Mouse (Mus musculus): Measurements from ENCODE around the gene Itsn1. TPM values are rescaled to one million over a fixed set of nuclear protein-coding genes. Genes with fewer than 3 reads are reported as not detected.
A peak's percentile ranks its signal among the peaks of the same experiment; 100 is the strongest.

Gene Itsn1
- 36.5 and 40.1 TPM in 2 replicates for polyA plus RNA-seq (2014; fragmentation: Nextera tagmentation; extraction: Ambion mirVana)

DNA sequence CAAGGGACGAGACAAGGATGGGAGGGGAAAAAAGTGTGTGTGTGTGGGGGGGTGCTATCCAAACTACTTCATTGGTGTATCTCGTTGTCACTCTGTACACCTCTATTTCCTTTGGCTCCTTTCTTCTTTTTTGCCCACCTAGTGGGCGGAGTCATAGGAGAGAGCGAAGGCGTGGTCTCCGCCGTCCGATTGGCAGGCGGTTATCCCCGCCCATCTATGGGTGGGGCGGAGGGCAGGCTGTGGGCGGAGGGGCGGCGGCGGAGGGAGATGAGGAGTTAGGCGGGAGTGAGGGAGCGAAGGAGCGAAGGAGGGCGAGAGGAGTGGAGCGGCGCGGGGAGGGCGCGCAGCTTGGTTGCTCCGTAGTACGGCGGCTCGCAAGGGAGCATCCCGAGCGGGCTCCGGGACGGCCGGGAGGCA is at the start of gene Itsn1:
Gene Itsn1, plus strand, starts transcription at position 216 of the 417 bp plus-strand sequence.
- no peaks in the 10 kb centered on the region for H3K9me3 ChIP-seq (replicated peaks; ENCODE audit: control insufficient read depth, low read length)
- peak within 1 kb of the TSS; percentile 56 for H3K4me2 ChIP-seq (ENCODE audit: low read depth, low read length)
- no peaks in the 10 kb centered on the region for H3K36me3 ChIP-seq (replicated peaks; ENCODE audit: control insufficient read depth, insufficient read depth, low read depth, low read length)
- DNase-seq (ENCODE audit: low spot score) (peak; percentile 98), ATAC-seq (replicated peaks; ENCODE audit: insufficient number of reproducible peaks, low FRiP score, low TSS enrichment, low read depth) (peak; percentile 92)
- H3K4me3 ChIP-seq (ENCODE audit: low read depth, low read length) = peak within 1 kb of the TSS; percentile 93
- WGBS = under 1% methylated on average over 30 of the region's 33 CpGs
- H3K9ac ChIP-seq (replicated peaks; ENCODE audit: low read length) = peak within 1 kb of the TSS; percentile 95
- H3K27me3 ChIP-seq (ENCODE audit: control insufficient read depth, insufficient read depth, low read length) = no peaks in the 10 kb centered on the region
- no peaks in the 10 kb centered on the region for H3K4me1 ChIP-seq (ENCODE audit: control insufficient read depth, insufficient read depth, low read length)
- H3K27ac ChIP-seq (replicated peaks; ENCODE audit: low read depth, low read length) = peak within 1 kb of the TSS; percentile 93

GRCm38 (mm10) chr16:91680656-91681055 is 48.4 kb upstream of the Itsn1 start:
- DNase-seq (ENCODE audit: low spot score) = no peak
- H3K9me3 ChIP-seq (replicated peaks; ENCODE audit: control insufficient read depth, low read length) = no peaks in the 10 kb centered on the region
- ATAC-seq (replicated peaks; ENCODE audit: insufficient number of reproducible peaks, low FRiP score, low TSS enrichment, low read depth) = no peak
- H3K4me1 ChIP-seq (ENCODE audit: control insufficient read depth, insufficient read depth, low read length) = no peaks in the 10 kb centered on the region
- H3K27ac ChIP-seq (replicated peaks; ENCODE audit: low read depth, low read length) = no peak overlapping the region
- 80% methylated on average over 5 of the region's 5 CpGs for WGBS
- peaks cover 15% of the 10 kb centered on the region for H3K36me3 ChIP-seq (replicated peaks; ENCODE audit: control insufficient read depth, insufficient read depth, low read depth, low read length)
- no peak overlapping the region for H3K9ac ChIP-seq (replicated peaks; ENCODE audit: low read length)
- no peak overlapping the region for H3K4me2 ChIP-seq (ENCODE audit: low read depth, low read length)
- H3K4me3 ChIP-seq (ENCODE audit: low read depth, low read length) = no peak overlapping the region
- no peaks in the 10 kb centered on the region for H3K27me3 ChIP-seq (ENCODE audit: control insufficient read depth, insufficient read depth, low read length)

DNA sequence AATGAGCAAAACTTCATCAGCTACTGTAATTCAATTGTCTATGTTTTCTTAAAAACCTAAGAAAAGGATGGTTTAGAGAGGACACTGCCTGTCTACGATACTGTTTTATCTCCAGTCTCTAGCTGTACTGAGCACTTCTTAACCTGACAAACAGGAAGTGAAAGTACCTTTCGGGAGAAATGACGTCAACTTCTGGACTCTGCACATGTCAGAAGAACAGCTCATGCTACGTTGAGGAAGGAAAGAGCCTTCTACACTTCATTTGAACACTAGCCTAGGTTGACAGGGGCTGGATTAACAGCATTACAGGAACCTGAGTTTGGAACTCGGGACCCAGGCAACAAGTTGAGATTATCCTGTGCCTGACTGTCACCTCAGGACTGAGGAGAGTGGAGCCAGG is 43.6 kb upstream of the Itsn1 start:
- H3K36me3 ChIP-seq (replicated peaks; ENCODE audit: control insufficient read depth, insufficient read depth, low read depth, low read length) = no peaks in the 10 kb centered on the region; the same call in 1 of the 2 replicates
- ATAC-seq (replicated peaks; ENCODE audit: insufficient number of reproducible peaks, low FRiP score, low TSS enrichment, low read depth) (no peak), DNase-seq (ENCODE audit: low spot score) (no peak)
- no peak overlapping the region for H3K4me2 ChIP-seq (ENCODE audit: low read depth, low read length)
- H3K4me3 ChIP-seq (ENCODE audit: low read depth, low read length) = no peak overlapping the region
- WGBS = 89% methylated on average over 5 of the region's 5 CpGs
- H3K9ac ChIP-seq (replicated peaks; ENCODE audit: low read length) = no peak overlapping the region
- no peak overlapping the region for H3K27ac ChIP-seq (replicated peaks; ENCODE audit: low read depth, low read length)
- no peaks in the 10 kb centered on the region for H3K4me1 ChIP-seq (ENCODE audit: control insufficient read depth, insufficient read depth, low read length)
- no peaks in the 10 kb centered on the region for H3K27me3 ChIP-seq (ENCODE audit: control insufficient read depth, insufficient read depth, low read length)
- H3K9me3 ChIP-seq (replicated peaks; ENCODE audit: control insufficient read depth, low read length) = no peaks in the 10 kb centered on the region

DNA sequence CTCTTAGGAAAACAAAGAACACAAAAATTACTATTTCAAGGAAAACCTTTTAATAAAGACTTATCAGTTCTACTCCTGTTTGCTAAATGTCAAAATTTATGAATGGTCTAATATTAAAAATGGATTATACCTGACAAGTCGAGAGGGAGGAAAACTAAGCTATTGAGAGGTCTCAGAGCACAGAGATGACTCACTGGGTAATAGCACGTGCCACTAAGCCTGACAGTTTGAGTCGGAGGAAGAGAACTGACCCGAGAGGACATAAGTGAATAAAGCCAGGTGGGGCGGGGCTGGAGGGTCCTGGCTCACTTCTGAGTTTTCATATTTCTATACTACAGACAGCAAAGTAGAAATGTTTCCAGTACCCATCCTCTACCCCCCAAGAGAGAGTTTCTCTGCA is 42.7 kb upstream of the Itsn1 start:
- H3K9me3 ChIP-seq (replicated peaks; ENCODE audit: control insufficient read depth, low read length) = no peaks in the 10 kb centered on the region
- no peak for DNase-seq (ENCODE audit: low spot score)
- H3K9ac ChIP-seq (replicated peaks; ENCODE audit: low read length) = no peak overlapping the region
- no peak overlapping the region for H3K4me2 ChIP-seq (ENCODE audit: low read depth, low read length)
- 84% methylated on average over 5 of the region's 5 CpGs for WGBS
- no peaks in the 10 kb centered on the region for H3K4me1 ChIP-seq (ENCODE audit: control insufficient read depth, insufficient read depth, low read length)
- ATAC-seq (replicated peaks; ENCODE audit: insufficient number of reproducible peaks, low FRiP score, low TSS enrichment, low read depth) = no peak
- H3K36me3 ChIP-seq (replicated peaks; ENCODE audit: control insufficient read depth, insufficient read depth, low read depth, low read length) = no peaks in the 10 kb centered on the region; the same call in 1 of the 2 replicates
- no peak overlapping the region for H3K27ac ChIP-seq (replicated peaks; ENCODE audit: low read depth, low read length)
- no peaks in the 10 kb centered on the region for H3K27me3 ChIP-seq (ENCODE audit: control insufficient read depth, insufficient read depth, low read length)
- H3K4me3 ChIP-seq (ENCODE audit: low read depth, low read length) = no peak overlapping the region

GRCm38 (mm10) chr16:91688023-91688618 is 41.0 kb upstream of the Itsn1 start:
- WGBS = 2% methylated on average over 27 of the region's 51 CpGs
- Histone ChIP-seq H3K9me3 (replicated peaks; ENCODE audit: control insufficient read depth, low read length) (no peaks in the 10 kb centered on the region), H3K27ac (replicated peaks; ENCODE audit: low read depth, low read length) (0 out of 2 replicates have a peak overlapping the region, but pooled peaks have one; percentile 52), H3K36me3 (replicated peaks; ENCODE audit: control insufficient read depth, insufficient read depth, low read depth, low read length) (no peaks in the 10 kb centered on the region; the same call in 1 of the 2 replicates), H3K4me3 (ENCODE audit: low read depth, low read length) (peak overlapping the region; percentile 86), H3K4me1 (ENCODE audit: control insufficient read depth, insufficient read depth, low read length) (no peaks in the 10 kb centered on the region), H3K27me3 (ENCODE audit: control insufficient read depth, insufficient read depth, low read length) (no peaks in the 10 kb centered on the region), H3K9ac (replicated peaks; ENCODE audit: low read length) (peak overlapping the region; percentile 94), H3K4me2 (ENCODE audit: low read depth, low read length) (peak overlapping the region; percentile 86)
- peak; percentile 46 for ATAC-seq (replicated peaks; ENCODE audit: insufficient number of reproducible peaks, low FRiP score, low TSS enrichment, low read depth)
- peak; percentile 52 for DNase-seq (ENCODE audit: low spot score)

DNA sequence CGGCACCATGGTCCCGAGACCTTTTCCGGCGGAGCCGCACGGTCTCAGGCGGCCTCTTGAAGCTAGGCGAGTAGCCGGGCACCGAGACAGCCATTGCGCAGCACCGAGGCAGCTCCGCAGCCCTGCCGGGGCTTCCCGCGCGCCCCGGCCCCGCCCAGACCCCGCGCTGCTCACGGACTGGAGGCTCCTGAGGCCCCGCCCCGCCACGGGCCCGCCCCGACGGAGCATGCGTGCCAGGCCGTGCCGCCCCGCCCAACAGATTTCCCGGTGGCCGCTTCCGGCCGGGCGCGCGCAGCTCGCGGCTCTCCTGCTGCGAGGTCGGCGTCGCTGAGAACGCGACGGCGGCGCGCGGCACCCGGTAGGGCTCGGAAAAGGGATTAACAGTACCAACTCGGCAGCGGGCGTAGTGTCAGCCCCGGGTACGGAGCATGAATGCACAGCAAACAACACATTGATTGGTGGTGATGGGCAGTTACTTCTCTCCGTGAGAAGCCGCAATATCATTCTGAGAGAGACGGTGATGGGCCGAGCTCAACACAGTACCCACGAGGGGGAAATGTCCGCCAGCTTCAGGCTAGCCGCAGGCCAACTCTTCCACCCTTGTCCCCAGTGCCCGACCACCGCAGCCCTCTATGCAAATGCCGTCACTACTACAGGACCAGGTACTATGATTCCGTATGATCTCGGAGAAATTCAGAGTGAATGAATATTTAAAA is 40.3 kb upstream of the Itsn1 start, which contains the start of gene Donson:
Gene Donson, minus strand, starts transcription at position 152 of the 716 bp plus-strand sequence.
- Histone ChIP-seq H3K4me1 (ENCODE audit: control insufficient read depth, insufficient read depth, low read length) (no peaks in the 10 kb centered on the region), H3K27me3 (ENCODE audit: control insufficient read depth, insufficient read depth, low read length) (no peaks in the 10 kb centered on the region), H3K4me3 (ENCODE audit: low read depth, low read length) (peak within 1 kb of the TSS; percentile 86), H3K9me3 (replicated peaks; ENCODE audit: control insufficient read depth, low read length) (no peaks in the 10 kb centered on the region), H3K27ac (replicated peaks; ENCODE audit: low read depth, low read length) (peak within 1 kb of the TSS; percentile 52; the same call in 1 of the 2 replicates), H3K4me2 (ENCODE audit: low read depth, low read length) (peak within 1 kb of the TSS; percentile 86), H3K9ac (replicated peaks; ENCODE audit: low read length) (peak within 1 kb of the TSS; percentile 94), H3K36me3 (replicated peaks; ENCODE audit: control insufficient read depth, insufficient read depth, low read depth, low read length) (no peaks in the 10 kb centered on the region; the same call in 1 of the 2 replicates)
- peak; percentile 96 for DNase-seq (ENCODE audit: low spot score)
- ATAC-seq (replicated peaks; ENCODE audit: insufficient number of reproducible peaks, low FRiP score, low TSS enrichment, low read depth) = peak; percentile 96
- WGBS = under 1% methylated on average over 60 of the region's 71 CpGs

DNA sequence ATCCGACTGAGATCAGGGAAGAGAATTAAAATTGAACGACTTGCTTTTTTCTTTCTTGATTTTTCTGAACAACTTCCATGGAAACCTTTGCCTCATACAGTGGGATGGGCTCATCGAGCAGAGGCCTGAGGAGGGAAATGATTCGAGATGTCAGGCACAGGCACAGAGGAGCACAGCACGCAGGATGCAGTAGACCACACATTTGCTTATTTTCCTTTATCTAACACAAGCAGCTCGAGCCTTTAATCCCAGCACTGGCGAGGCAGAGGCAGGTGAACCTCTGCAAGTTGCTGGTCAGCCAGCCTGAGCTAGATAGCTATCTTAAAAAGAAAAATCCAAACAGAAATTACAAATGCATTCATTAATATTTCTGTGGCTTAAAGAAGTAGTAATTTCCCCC is 39.3 kb upstream of the Itsn1 start:
- no peaks in the 10 kb centered on the region for H3K9me3 ChIP-seq (replicated peaks; ENCODE audit: control insufficient read depth, low read length)
- H3K4me2 ChIP-seq (ENCODE audit: low read depth, low read length) = no peak overlapping the region
- DNase-seq (ENCODE audit: low spot score) (no peak), ATAC-seq (replicated peaks; ENCODE audit: insufficient number of reproducible peaks, low FRiP score, low TSS enrichment, low read depth) (no peak)
- 53% methylated on average over 7 of the region's 7 CpGs for WGBS
- H3K27me3 ChIP-seq (ENCODE audit: control insufficient read depth, insufficient read depth, low read length) = no peaks in the 10 kb centered on the region
- H3K27ac ChIP-seq (replicated peaks; ENCODE audit: low read depth, low read length) = no peak overlapping the region
- H3K36me3 ChIP-seq (replicated peaks; ENCODE audit: control insufficient read depth, insufficient read depth, low read depth, low read length) = no peaks in the 10 kb centered on the region; the same call in 1 of the 2 replicates
- no peak overlapping the region for H3K9ac ChIP-seq (replicated peaks; ENCODE audit: low read length)
- no peak overlapping the region for H3K4me3 ChIP-seq (ENCODE audit: low read depth, low read length)
- H3K4me1 ChIP-seq (ENCODE audit: control insufficient read depth, insufficient read depth, low read length) = no peaks in the 10 kb centered on the region

Data from embryonic facial prominence, embryonic 11.5 days (tissue).